Mouse (Mus musculus) small intestine, adult 2 months (tissue): ENCODE results near the gene Olfr522.
A peak's percentile ranks its signal among the peaks of the same experiment; 100 is the strongest.

Experiments used
- CTCF ChIP-seq: fragments of 200-500 bp; IDR thresholded peaks from 2 replicates; pipeline ENCODE4 v1.5.1; 2012; ENCODE audit warnings: low read depth, mild to moderate bottlenecking, control low read depth, inconsistent platforms, low read length, moderate library complexity, mixed read lengths; ENCODE audit not compliant: insufficient replicate concordance, insufficient read length; ENCODE audit errors: extremely low read depth
- POLR2A ChIP-seq: fragments of 200-500 bp; IDR thresholded peaks from 2 replicates; pipeline ENCODE4 v1.6.1; 2012; ENCODE audit warnings: low read depth, mild to moderate bottlenecking, control low read depth, inconsistent platforms, low read length, moderate library complexity

GRCm38 (mm10) chr7:140137135-140138020 is 27.2 kb downstream of the Olfr522 start, which contains the start of gene Mtg1:
- TF ChIP-seq CTCF (no peak), POLR2A (peak; percentile 75)
